Mouse (Mus musculus) liver, postnatal 0 days (tissue): ENCODE data around the gene Tepsin.

Experiments used
- CTCF ChIP-seq: sonication (generic); IDR thresholded peaks from 2 replicates; pipeline ENCODE4 v1.5.1; 2016; ENCODE audit warnings: antibody characterized with exemption, low read depth
- EP300 ChIP-seq: IDR thresholded peaks from 2 replicates; pipeline ENCODE4 v1.6.1; 2016; ENCODE audit warnings: antibody characterized with exemption, low read depth, mild to moderate bottlenecking

- TF ChIP-seq CTCF (peak; percentile 21; the same call in 1 of the 2 replicates), EP300 (no peak)
Measured at GRCm38 (mm10) chr11:120067834-120068233, 30.7 kb downstream of the Tepsin start.
